Mouse (Mus musculus): ENCODE results near the gene Glrx3. TPM values are rescaled to one million over a fixed set of nuclear protein-coding genes. Genes with fewer than 3 reads are reported as not detected.
A peak's percentile ranks its signal among the peaks of the same experiment; 100 is the strongest.

Gene Glrx3
- 204 and 219 TPM in 2 replicates for polyA plus RNA-seq (2015; fragmentation: Nextera tagmentation; extraction: Ambion mirVana)

GRCm38 (mm10) chr7:137437440-137438178 is at the start of gene Glrx3:
Gene Glrx3 (plus strand): TSS chr7:137437614.
- peak; percentile 93 for DNase-seq (ENCODE audit: low spot score)

GRCm38 (mm10) chr7:137387863-137388262 is 49.6 kb upstream of the Glrx3 start:
- DNase-seq (ENCODE audit: low spot score) = no peak

GRCm38 (mm10) chr7:137395421-137395820 is 42.0 kb upstream of the Glrx3 start:
- DNase-seq (ENCODE audit: low spot score) = no peak

- no peak for DNase-seq (ENCODE audit: low spot score)
Observed at GRCm38 (mm10) chr7:137397361-137397910, 40.0 kb upstream of the Glrx3 start.

- DNase-seq (ENCODE audit: low spot score) = no peak
Observed at GRCm38 (mm10) chr7:137398973-137399372, 38.4 kb upstream of the Glrx3 start.

- DNase-seq (ENCODE audit: low spot score) = no peak
Observed at GRCm38 (mm10) chr7:137404146-137404545, 33.3 kb upstream of the Glrx3 start.

- DNase-seq (ENCODE audit: low spot score) = no peak
Observed at GRCm38 (mm10) chr7:137407428-137408058, 29.9 kb upstream of the Glrx3 start.

- DNase-seq (ENCODE audit: low spot score) = peak; percentile 95
Observed at GRCm38 (mm10) chr7:137410337-137411197, 26.8 kb upstream of the Glrx3 start, which contains the start of gene 9430038I01Rik. Gene 9430038I01Rik (minus strand): TSS chr7:137410762.

- no peak for DNase-seq (ENCODE audit: low spot score)
Observed at GRCm38 (mm10) chr7:137414710-137415109, 22.7 kb upstream of the Glrx3 start.

- no peak for DNase-seq (ENCODE audit: low spot score)
Observed at GRCm38 (mm10) chr7:137420550-137420949, 16.9 kb upstream of the Glrx3 start.

- DNase-seq (ENCODE audit: low spot score) = no peak
Observed at GRCm38 (mm10) chr7:137421236-137421635, 16.2 kb upstream of the Glrx3 start.

- DNase-seq (ENCODE audit: low spot score) = no peak
Observed at GRCm38 (mm10) chr7:137426693-137427092, 10.7 kb upstream of the Glrx3 start.

- DNase-seq (ENCODE audit: low spot score) = no peak
Observed at GRCm38 (mm10) chr7:137431769-137432603, 5.4 kb upstream of the Glrx3 start.

- no peak for DNase-seq (ENCODE audit: low spot score)
Observed at GRCm38 (mm10) chr7:137436901-137437300, 513 bp upstream of the Glrx3 start.

- peak; percentile 46 for DNase-seq (ENCODE audit: low spot score)
Observed at GRCm38 (mm10) chr7:137438179-137438550, 751 bp downstream of the Glrx3 start.

GRCm38 (mm10) chr7:137438962-137439361 is 1.5 kb downstream of the Glrx3 start:
- peak; percentile 5 for DNase-seq (ENCODE audit: low spot score)

GRCm38 (mm10) chr7:137442951-137443350 is 5.5 kb downstream of the Glrx3 start:
- DNase-seq (ENCODE audit: low spot score) = no peak

- DNase-seq (ENCODE audit: low spot score) = no peak
Observed at GRCm38 (mm10) chr7:137445321-137445720, 7.9 kb downstream of the Glrx3 start.

GRCm38 (mm10) chr7:137461396-137461795 is 24.0 kb downstream of the Glrx3 start:
- DNase-seq (ENCODE audit: low spot score) = no peak

- peak; percentile 28 for DNase-seq (ENCODE audit: low spot score)
Observed at GRCm38 (mm10) chr7:137468174-137468573, 30.8 kb downstream of the Glrx3 start.
